Mouse (Mus musculus) urinary bladder, postnatal 36 days (tissue): ENCODE results near the gene Klhl9.

ENCODE experiments used
- DNase-seq, 2 experiments: peaks; one replicate each; pipeline ENCODE4 v3.0.0; 2022; ENCODE audit warnings: low spot score in 2 of 2, mixed read lengths in 1 of 2

The Klhl9 gene

GRCm38 (mm10) chr4:88715059-88715458, 7.2 kb downstream of the Klhl9 start:
- DNase-seq, result no peak

- DNase-seq, result no peak
Measured at GRCm38 (mm10) chr4:88714281-88714680, 8.0 kb downstream of the Klhl9 start.

GRCm38 (mm10) chr4:88707128-88707826, 15.0 kb downstream of the Klhl9 start:
- DNase-seq, result no peak

- no peak for DNase-seq
Measured at GRCm38 (mm10) chr4:88705924-88706323, 16.3 kb downstream of the Klhl9 start.

GRCm38 (mm10) chr4:88699301-88699700, 23.0 kb downstream of the Klhl9 start:
- no peak for DNase-seq

GRCm38 (mm10) chr4:88698781-88699180, 23.5 kb downstream of the Klhl9 start:
- no peak for DNase-seq

- DNase-seq, result no peak
Measured at GRCm38 (mm10) chr4:88697753-88698152, 24.5 kb downstream of the Klhl9 start.

- no peak for DNase-seq
Measured at GRCm38 (mm10) chr4:88697108-88697507, 25.2 kb downstream of the Klhl9 start.

- peak; percentile 71 to 72 for DNase-seq
Measured at GRCm38 (mm10) chr4:88696237-88696884, 25.9 kb downstream of the Klhl9 start.

GRCm38 (mm10) chr4:88693392-88693791, 28.9 kb downstream of the Klhl9 start:
- DNase-seq, result no peak

GRCm38 (mm10) chr4:88692537-88692936, 29.7 kb downstream of the Klhl9 start:
- no peak for DNase-seq

- DNase-seq, result no peak
Measured at GRCm38 (mm10) chr4:88691259-88691658, 31.0 kb downstream of the Klhl9 start, which contains the start of gene Ifnab. Gene Ifnab (minus strand): TSS chr4:88691359.

GRCm38 (mm10) chr4:88683812-88684211, 38.5 kb downstream of the Klhl9 start, which contains the start of gene Ifna2:
Gene Ifna2 (minus strand): TSS chr4:88683912.
- DNase-seq, result no peak

GRCm38 (mm10) chr4:88681353-88681752, 40.9 kb downstream of the Klhl9 start:
- DNase-seq, result no peak

GRCm38 (mm10) chr4:88680362-88680761, 41.9 kb downstream of the Klhl9 start:
- DNase-seq, result no peak

GRCm38 (mm10) chr4:88676824-88677223, 45.4 kb downstream of the Klhl9 start, which contains the start of gene Ifna16:
Gene Ifna16 (minus strand): TSS chr4:88676924.
- no peak for DNase-seq
